10 mouse cellular contexts compared by ENCODE assay signal in the genomic region with DNA sequence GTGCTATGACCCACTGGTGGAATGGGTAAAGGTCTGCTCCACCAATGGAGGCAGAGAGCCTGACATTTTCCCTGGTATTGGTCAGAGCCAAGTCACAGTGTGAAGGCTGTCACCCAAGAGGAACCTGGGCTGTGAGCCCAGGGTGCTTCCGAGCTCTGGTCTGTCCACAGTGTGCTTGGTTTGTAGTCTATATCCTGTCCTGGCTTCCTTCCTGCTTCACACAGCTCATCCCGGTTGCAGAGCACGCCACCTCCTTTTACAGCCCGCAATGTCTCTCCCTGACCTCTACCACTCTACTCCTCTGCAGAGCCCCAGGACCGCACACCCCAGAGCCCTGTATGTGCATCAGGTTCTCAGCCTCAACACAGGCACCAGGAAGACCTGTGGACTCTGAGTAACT.
A peak's percentile ranks its signal among the peaks of the same experiment; 100 is the strongest.
DNase-seq lines count a peak whose midpoint lies in the region; ATAC-seq and TF ChIP-seq lines count a peak whose summit lies in the region.
"Had no signal": no experiment of that assay in that cellular context is flagged by ENCODE, and none has a peak within 500 bp of the region (broad histone marks: within the 10 kb centered on the region; RNA-seq: fewer than 3 reads in every experiment).

No protein-coding gene starts in this region.

- peak; percentile 91 for TF ChIP-seq EP300 in heart, adult 2 months (IDR thresholded peaks at IDR 0.05; ENCODE audit: insufficient read depth, low read depth, low read length)

- peak overlapping the region; percentile 56 for H3K27ac ChIP-seq in heart, adult 2 months
- H3K27ac ChIP-seq in hindbrain, postnatal 0 days: no peak overlapping the region

- 0 out of 2 replicates have a peak, but pooled peaks have one; percentile 46 for TF ChIP-seq POLR2A in heart, adult 2 months (IDR thresholded peaks at IDR 0.05; ENCODE audit: insufficient read depth, low read depth, low read length)

- H3K27me3 ChIP-seq in heart, adult 2 months (ENCODE audit: control insufficient read depth, insufficient read depth, low read length): no peaks in the 10 kb centered on the region
- no peaks in the 10 kb centered on the region for H3K27me3 ChIP-seq in hindbrain, postnatal 0 days (ENCODE audit: insufficient read depth, low read length)

- intact Hi-C loops in heart, adult 2 months (cut with DNase I): loop anchor here (2.0 to 5.0 kb wide), 2 partner anchors 34 to 55 kb away; no protein-coding TSS in a partner anchor

- no peaks in the 10 kb centered on the region for H3K9me3 ChIP-seq in hindbrain, postnatal 0 days (ENCODE audit: low read length)

- DNase-seq in heart, adult 2 months: peak; percentile 44 to 74
- DNase-seq in heart, postnatal 4 days: no peak
- DNase-seq in cerebellum, postnatal 36 days: peak; percentile 22 to 25
- peak; percentile 68 for DNase-seq in lung, postnatal 36 days
- no peak for DNase-seq in right cerebral cortex, postnatal 36 days (ENCODE audit: low spot score in 2 of 2)
- DNase-seq in hindbrain, postnatal 0 days (ENCODE audit: low spot score): no peak
- no peak for DNase-seq in left cerebral cortex, adult 11 months (ENCODE audit: low spot score)

- H3K79me2 ChIP-seq in heart, adult 2 months (replicated peaks; ENCODE audit: control insufficient read depth, insufficient read depth, low read length): no peaks in the 10 kb centered on the region; the same call in 1 of the 2 replicates

- no peak overlapping the region for H3K9ac ChIP-seq in heart, adult 2 months (ENCODE audit: low read depth, low read length)
- no peak overlapping the region for H3K9ac ChIP-seq in hindbrain, postnatal 0 days (replicated peaks; ENCODE audit: low read length)

- no peak overlapping the region for H3K4me2 ChIP-seq in hindbrain, postnatal 0 days (ENCODE audit: low read depth, low read length)
- H3K4me2 ChIP-seq: midbrain, embryonic 11.5 days had no signal

- no peak for TF ChIP-seq CTCF in heart, adult 2 months (IDR thresholded peaks at IDR 0.05)
- no peak for TF ChIP-seq CTCF in hindbrain, postnatal 0 days (IDR thresholded peaks at IDR 0.05; ENCODE audit: low read depth)

- H3K4me1 ChIP-seq in heart, adult 2 months (ENCODE audit: control insufficient read depth, insufficient read depth, low read length): peaks cover 15% of the 10 kb centered on the region
- H3K4me1 ChIP-seq in hindbrain, postnatal 0 days (ENCODE audit: insufficient read depth, low read length): no peaks in the 10 kb centered on the region

- H3K4me3 ChIP-seq in heart, adult 2 months: no peak overlapping the region
- H3K4me3 ChIP-seq in hindbrain, postnatal 0 days (ENCODE audit: low read length): no peak overlapping the region
- H3K4me3 ChIP-seq: erythroblast, embryonic 14.5 days had no signal

- H3K36me3 ChIP-seq in heart, adult 2 months (ENCODE audit: control insufficient read depth, insufficient read depth, low read length): peaks cover 8% of the 10 kb centered on the region
- H3K36me3 ChIP-seq in hindbrain, postnatal 0 days (ENCODE audit: insufficient read depth, low read length): no peaks in the 10 kb centered on the region

- peak; percentile 36 to 55; a peak in 3 of 4 replicates for ATAC-seq in hematopoietic stem cell, adult 5-6 weeks (replicated peaks in 1 of 2; ENCODE audit: insufficient read depth in 1 of 2, low FRiP score in 2 of 2, low TSS enrichment in 1 of 2, low read depth in 1 of 2, poor library complexity in 2 of 2, severe bottlenecking in 2 of 2)
- ATAC-seq in hindbrain, postnatal 0 days: no peak

- 17% methylated on average over 5 of the region's 5 CpGs for WGBS in heart, adult 2 months
- 76% methylated on average over 5 of the region's 5 CpGs for WGBS in hindbrain, postnatal 0 days

Comparison
In these comparisons a context has a peak if more than half of its experiments do, and no peak if none do; other contexts are left out.
1. DNase-seq: peak in heart, adult 2 months (2 of 2), cerebellum, postnatal 36 days (2 of 2) and lung, postnatal 36 days (single experiment); none in heart, postnatal 4 days (single experiment), right cerebral cortex, postnatal 36 days (0 of 2), hindbrain, postnatal 0 days (single experiment) and left cerebral cortex, adult 11 months (single experiment).